Mouse (Mus musculus): ENCODE measurements around the gene Sh3bp1.

GRCm38 (mm10) chr15:78955663-78956062 is 56.1 kb downstream of the Sh3bp1 start:
- no peak for TF ChIP-seq POLR2A (IDR thresholded peaks at IDR 0.05; ENCODE audit: insufficient read depth, low read length)
- no peak for TF ChIP-seq CTCF (IDR thresholded peaks at IDR 0.05; ENCODE audit: low read depth, low read length)
- TF ChIP-seq EP300 (IDR thresholded peaks at IDR 0.05; ENCODE audit: insufficient read depth, low read depth, low read length) = no peak

All from ES-Bruce4 (cell line).